Mouse (Mus musculus) ZHBTc4 (cell line): Measurements from ENCODE around the gene St14.
"Not testable (repeated sequence)": the region's sequence is repeated elsewhere in the genome, so short reads cannot be mapped to it uniquely, and the experiment has no call there.

Source experiments
- DNase-seq: peaks from one replicate; pipeline ENCODE4 v3.0.0-alpha.2; 2011; ENCODE audit warnings: low read depth, low spot score

St14 gene

GRCm38 (mm10) chr9:31131205-31131968 is at the start of gene St14:
Gene St14, minus strand, starts transcription at chr9:31131853.
- peak; percentile 57 for DNase-seq

- DNase-seq = no peak
Observed at GRCm38 (mm10) chr9:31177692-31178091, 46.0 kb upstream of the St14 start.

- DNase-seq = no peak
Observed at GRCm38 (mm10) chr9:31176379-31177130, 44.9 kb upstream of the St14 start.

GRCm38 (mm10) chr9:31175978-31176377 is 44.3 kb upstream of the St14 start:
- no peak for DNase-seq

GRCm38 (mm10) chr9:31175346-31175745 is 43.7 kb upstream of the St14 start:
- DNase-seq = no peak

GRCm38 (mm10) chr9:31168356-31169093 is 36.9 kb upstream of the St14 start:
- DNase-seq = no peak

- no peak for DNase-seq
Observed at GRCm38 (mm10) chr9:31167305-31167704, 35.7 kb upstream of the St14 start.

- not testable (repeated sequence) for DNase-seq
Observed at GRCm38 (mm10) chr9:31165505-31165904, 33.9 kb upstream of the St14 start.

- DNase-seq = no peak
Observed at GRCm38 (mm10) chr9:31163327-31163726, 31.7 kb upstream of the St14 start.

- no peak for DNase-seq
Observed at GRCm38 (mm10) chr9:31162911-31163310, 31.3 kb upstream of the St14 start.

- peak; percentile 73 for DNase-seq
Observed at GRCm38 (mm10) chr9:31159910-31160309, 28.3 kb upstream of the St14 start.

GRCm38 (mm10) chr9:31156594-31156993 is 24.9 kb upstream of the St14 start:
- no peak for DNase-seq

GRCm38 (mm10) chr9:31151050-31151449 is 19.4 kb upstream of the St14 start:
- peak; percentile 61 for DNase-seq

- peak; percentile 76 for DNase-seq
Observed at GRCm38 (mm10) chr9:31148135-31148534, 16.5 kb upstream of the St14 start.

GRCm38 (mm10) chr9:31145272-31145925 is 13.7 kb upstream of the St14 start:
- no peak for DNase-seq

GRCm38 (mm10) chr9:31142924-31143323 is 11.3 kb upstream of the St14 start:
- DNase-seq = no peak

- DNase-seq = no peak
Observed at GRCm38 (mm10) chr9:31133131-31133530, 1.5 kb upstream of the St14 start.

- peak; percentile 42 for DNase-seq
Observed at GRCm38 (mm10) chr9:31130357-31131204, 1.1 kb downstream of the St14 start.

GRCm38 (mm10) chr9:31129956-31130355 is 1.7 kb downstream of the St14 start:
- no peak for DNase-seq

GRCm38 (mm10) chr9:31127876-31128465 is 3.7 kb downstream of the St14 start:
- no peak for DNase-seq
